Mouse (Mus musculus): ENCODE results near the gene Eif4g3. TPM values are rescaled to one million over a fixed set of nuclear protein-coding genes. Genes with fewer than 3 reads are reported as not detected.

Gene Eif4g3
- polyA plus RNA-seq, 1 experiment from 2014 or later, result 56.9 TPM

DNA sequence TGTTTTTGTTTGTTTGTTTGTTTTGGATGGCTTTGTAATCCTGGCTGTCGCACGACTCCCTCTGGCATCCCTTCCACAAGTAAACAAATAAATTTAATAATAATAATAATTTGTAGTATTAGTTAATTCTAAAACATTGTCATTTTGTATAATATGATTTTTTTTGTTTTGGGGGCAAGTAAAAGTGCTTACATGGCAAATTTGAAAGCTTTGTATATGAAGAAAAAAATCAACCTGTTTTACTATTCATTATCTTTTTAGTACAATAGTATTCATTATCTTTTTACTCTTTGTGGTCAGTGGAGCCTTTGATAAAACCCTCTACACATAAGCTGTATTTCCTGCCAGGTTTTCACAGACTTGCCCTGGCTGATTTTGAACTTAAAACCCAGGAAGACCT is 29.9 kb downstream of the Eif4g3 start:
- DNase-seq (ENCODE audit: low spot score) (no peak), ATAC-seq (ENCODE audit: low FRiP score) (no peak)
- WGBS, result 94% methylated on average over 2 of the region's 2 CpGs
- Histone ChIP-seq H3K4me2 (replicated peaks; ENCODE audit: low read depth, low read length) (no peak overlapping the region), H3K36me3 (ENCODE audit: control insufficient read depth, insufficient read depth, low read length) (no peaks in the 10 kb centered on the region; the same call in 1 of the 2 replicates), H3K9me3 (ENCODE audit: control insufficient read depth, low read length) (no peaks in the 10 kb centered on the region), H3K27me3 (ENCODE audit: control insufficient read depth, insufficient read depth, low read length) (no peaks in the 10 kb centered on the region), H3K4me1 (replicated peaks; ENCODE audit: control insufficient read depth, insufficient read depth, low read length) (no peaks in the 10 kb centered on the region), H3K9ac (ENCODE audit: low read depth, low read length) (no peak overlapping the region), H3K4me3 (ENCODE audit: low read depth, low read length) (no peak overlapping the region), H3K27ac (ENCODE audit: low read depth, low read length) (no peak overlapping the region)

DNA sequence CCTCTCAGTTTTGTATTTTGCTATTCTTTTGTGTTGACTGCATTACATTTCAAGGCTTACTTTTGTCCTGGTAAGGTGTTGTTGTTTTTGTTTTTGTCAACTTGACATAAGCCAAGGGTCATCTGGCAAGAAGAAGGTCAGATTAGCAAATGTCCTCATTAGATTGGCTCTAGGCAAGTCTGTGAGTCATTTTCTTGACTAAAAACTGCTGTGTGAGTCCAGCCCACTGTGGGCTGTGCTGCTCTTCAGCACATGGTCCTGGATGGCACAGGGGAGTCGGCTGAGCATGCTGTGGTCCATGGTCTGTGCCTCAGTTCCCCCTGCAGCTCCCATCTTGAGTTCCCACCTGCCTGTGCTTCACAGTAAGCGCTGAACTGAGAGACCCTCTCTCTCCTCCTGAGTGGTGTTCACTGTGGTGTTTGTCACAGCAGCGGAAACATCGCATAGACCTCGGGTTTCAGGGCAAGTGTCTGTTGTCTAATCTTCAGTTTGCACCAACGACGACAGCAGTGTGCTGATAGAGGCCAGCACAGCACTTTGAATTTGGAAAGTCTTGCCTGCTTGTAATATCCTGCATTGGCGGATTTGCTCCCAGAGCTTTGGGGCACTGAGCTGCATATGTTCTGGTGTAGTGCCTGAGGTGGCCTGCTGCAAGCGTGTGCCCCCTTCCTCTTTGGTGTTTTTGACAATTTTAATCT is 30.7 kb downstream of the Eif4g3 start:
- Histone ChIP-seq H3K9ac (ENCODE audit: low read depth, low read length) (no peak overlapping the region), H3K36me3 (ENCODE audit: control insufficient read depth, insufficient read depth, low read length) (no peaks in the 10 kb centered on the region; the same call in 1 of the 2 replicates), H3K9me3 (ENCODE audit: control insufficient read depth, low read length) (no peaks in the 10 kb centered on the region), H3K4me1 (replicated peaks; ENCODE audit: control insufficient read depth, insufficient read depth, low read length) (no peaks in the 10 kb centered on the region), H3K27ac (ENCODE audit: low read depth, low read length) (no peak overlapping the region), H3K4me2 (replicated peaks; ENCODE audit: low read depth, low read length) (no peak overlapping the region), H3K27me3 (ENCODE audit: control insufficient read depth, insufficient read depth, low read length) (no peaks in the 10 kb centered on the region), H3K4me3 (ENCODE audit: low read depth, low read length) (no peak overlapping the region)
- 93% methylated on average over 9 of the region's 9 CpGs for WGBS
- DNase-seq (ENCODE audit: low spot score), result no peak
- no peak for ATAC-seq (ENCODE audit: low FRiP score)

- Histone ChIP-seq H3K27ac (ENCODE audit: low read depth, low read length) (no peak overlapping the region), H3K36me3 (ENCODE audit: control insufficient read depth, insufficient read depth, low read length) (no peaks in the 10 kb centered on the region; the same call in 1 of the 2 replicates), H3K27me3 (ENCODE audit: control insufficient read depth, insufficient read depth, low read length) (no peaks in the 10 kb centered on the region), H3K4me1 (replicated peaks; ENCODE audit: control insufficient read depth, insufficient read depth, low read length) (no peaks in the 10 kb centered on the region), H3K9ac (ENCODE audit: low read depth, low read length) (no peak overlapping the region), H3K9me3 (ENCODE audit: control insufficient read depth, low read length) (no peaks in the 10 kb centered on the region), H3K4me2 (replicated peaks; ENCODE audit: low read depth, low read length) (no peak overlapping the region), H3K4me3 (ENCODE audit: low read depth, low read length) (no peak overlapping the region)
- 94% methylated on average over 6 of the region's 6 CpGs for WGBS
- no peak for ATAC-seq (ENCODE audit: low FRiP score)
- DNase-seq (ENCODE audit: low spot score), result no peak
These were observed 36.3 kb downstream of the Eif4g3 start for GRCm38 (mm10) chr4:138029168-138029567.

- Histone ChIP-seq H3K27ac (ENCODE audit: low read depth, low read length) (no peak overlapping the region), H3K4me2 (replicated peaks; ENCODE audit: low read depth, low read length) (no peak overlapping the region), H3K27me3 (ENCODE audit: control insufficient read depth, insufficient read depth, low read length) (no peaks in the 10 kb centered on the region), H3K9ac (ENCODE audit: low read depth, low read length) (no peak overlapping the region), H3K9me3 (ENCODE audit: control insufficient read depth, low read length) (no peaks in the 10 kb centered on the region), H3K36me3 (ENCODE audit: control insufficient read depth, insufficient read depth, low read length) (no peaks in the 10 kb centered on the region), H3K4me3 (ENCODE audit: low read depth, low read length) (no peak overlapping the region), H3K4me1 (replicated peaks; ENCODE audit: control insufficient read depth, insufficient read depth, low read length) (no peaks in the 10 kb centered on the region; the same call in 1 of the 2 replicates)
- DNase-seq (ENCODE audit: low spot score) (no peak), ATAC-seq (ENCODE audit: low FRiP score) (no peak)
- WGBS, result 96% methylated on average over 10 of the region's 10 CpGs
These were observed 39.0 kb downstream of the Eif4g3 start for GRCm38 (mm10) chr4:138031828-138032227.

GRCm38 (mm10) chr4:138033871-138034270 is 41.0 kb downstream of the Eif4g3 start:
- Histone ChIP-seq H3K4me3 (ENCODE audit: low read depth, low read length) (no peak overlapping the region), H3K27ac (ENCODE audit: low read depth, low read length) (no peak overlapping the region), H3K4me1 (replicated peaks; ENCODE audit: control insufficient read depth, insufficient read depth, low read length) (peaks cover 2% of the 10 kb centered on the region; the same call in 1 of the 2 replicates), H3K9ac (ENCODE audit: low read depth, low read length) (no peak overlapping the region), H3K4me2 (replicated peaks; ENCODE audit: low read depth, low read length) (no peak overlapping the region), H3K27me3 (ENCODE audit: control insufficient read depth, insufficient read depth, low read length) (no peaks in the 10 kb centered on the region), H3K36me3 (ENCODE audit: control insufficient read depth, insufficient read depth, low read length) (no peaks in the 10 kb centered on the region), H3K9me3 (ENCODE audit: control insufficient read depth, low read length) (no peaks in the 10 kb centered on the region)
- no peak for ATAC-seq (ENCODE audit: low FRiP score)
- no peak for DNase-seq (ENCODE audit: low spot score)
- WGBS, result 83% methylated on average over 4 of the region's 4 CpGs

DNA sequence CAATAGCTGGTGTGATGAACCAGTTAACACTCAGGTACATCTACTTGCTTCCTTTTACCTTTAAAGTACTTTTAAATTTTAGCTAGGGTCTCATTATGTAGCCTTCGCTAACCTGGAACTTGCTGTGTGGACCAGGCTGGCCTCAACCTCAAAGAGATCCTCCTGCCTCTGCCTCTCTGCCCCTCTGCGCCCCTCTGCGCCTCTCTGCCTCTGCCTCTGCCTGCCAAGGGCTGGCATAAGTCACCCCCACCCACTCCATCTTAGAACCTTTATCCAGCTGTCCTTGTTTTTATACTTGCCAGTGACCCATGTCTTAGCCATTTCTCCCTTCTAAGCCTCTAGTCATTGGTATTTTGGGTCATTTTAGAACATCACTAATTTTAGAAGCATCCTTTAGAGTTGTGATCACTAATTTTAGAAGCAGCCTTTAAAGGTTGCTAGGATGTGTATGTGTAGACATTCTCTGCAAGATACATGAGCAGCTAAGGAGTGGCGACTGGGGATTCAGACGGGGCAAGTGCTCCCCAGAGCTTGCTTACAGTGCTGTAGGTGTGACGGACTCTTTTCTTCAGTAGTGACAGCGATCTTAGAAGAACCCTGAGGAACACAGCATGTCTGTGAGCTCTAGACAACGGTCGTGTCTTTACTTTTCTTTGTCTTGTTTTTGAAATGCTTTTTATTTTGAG is 42.8 kb downstream of the Eif4g3 start:
- Histone ChIP-seq H3K36me3 (ENCODE audit: control insufficient read depth, insufficient read depth, low read length) (no peaks in the 10 kb centered on the region), H3K9ac (ENCODE audit: low read depth, low read length) (no peak overlapping the region), H3K27me3 (ENCODE audit: control insufficient read depth, insufficient read depth, low read length) (no peaks in the 10 kb centered on the region), H3K4me2 (replicated peaks; ENCODE audit: low read depth, low read length) (no peak overlapping the region), H3K4me3 (ENCODE audit: low read depth, low read length) (no peak overlapping the region), H3K4me1 (replicated peaks; ENCODE audit: control insufficient read depth, insufficient read depth, low read length) (peaks cover 2% of the 10 kb centered on the region; the same call in 1 of the 2 replicates), H3K9me3 (ENCODE audit: control insufficient read depth, low read length) (no peaks in the 10 kb centered on the region), H3K27ac (ENCODE audit: low read depth, low read length) (no peak overlapping the region)
- WGBS, result 85% methylated on average over 9 of the region's 9 CpGs
- DNase-seq (ENCODE audit: low spot score) (no peak), ATAC-seq (ENCODE audit: low FRiP score) (no peak)

GRCm38 (mm10) chr4:138037110-138037509 is 44.3 kb downstream of the Eif4g3 start:
- no peaks in the 10 kb centered on the region for H3K36me3 ChIP-seq (ENCODE audit: control insufficient read depth, insufficient read depth, low read length)

DNA sequence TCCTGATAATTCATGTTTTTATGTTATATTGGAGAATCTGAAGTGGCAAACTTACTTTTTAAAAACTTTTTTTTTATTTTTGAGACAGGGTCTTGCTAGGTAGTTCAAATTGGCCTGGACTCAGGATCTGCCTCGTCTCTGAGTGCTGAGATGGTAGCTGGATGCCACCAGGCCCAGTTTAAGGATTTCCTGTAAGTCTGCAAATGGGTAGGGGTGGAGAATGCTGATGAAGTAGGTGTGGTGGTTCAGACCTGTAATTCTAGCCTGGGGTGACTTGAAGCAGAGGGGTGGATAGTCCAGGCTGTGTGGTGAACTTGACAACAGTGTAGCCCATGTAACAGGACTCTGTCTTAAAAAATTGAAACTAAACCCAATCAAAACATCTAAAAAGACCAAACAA is 45.1 kb downstream of the Eif4g3 start:
- 85% methylated on average over 1 of the region's 1 CpGs for WGBS

More at GRCm38 (mm10) chr4:138037110-138037509, 44.3 kb downstream of the Eif4g3 start:
- Histone ChIP-seq H3K4me1 (replicated peaks; ENCODE audit: control insufficient read depth, insufficient read depth, low read length) (peaks cover 2% of the 10 kb centered on the region; the same call in 1 of the 2 replicates), H3K4me3 (ENCODE audit: low read depth, low read length) (no peak overlapping the region), H3K9me3 (ENCODE audit: control insufficient read depth, low read length) (no peaks in the 10 kb centered on the region), H3K9ac (ENCODE audit: low read depth, low read length) (no peak overlapping the region; the same call in 1 of the 2 replicates), H3K4me2 (replicated peaks; ENCODE audit: low read depth, low read length) (no peak overlapping the region), H3K27ac (ENCODE audit: low read depth, low read length) (peak overlapping the region; percentile 47; the same call in 1 of the 2 replicates), H3K27me3 (ENCODE audit: control insufficient read depth, insufficient read depth, low read length) (no peaks in the 10 kb centered on the region)
- 29% methylated on average over 8 of the region's 8 CpGs for WGBS
- DNase-seq (ENCODE audit: low spot score) (no peak), ATAC-seq (ENCODE audit: low FRiP score) (no peak)

More for the DNA sequence above, 45.1 kb downstream of the Eif4g3 start:
- ATAC-seq (ENCODE audit: low FRiP score) (no peak), DNase-seq (ENCODE audit: low spot score) (no peak)
- H3K4me1 ChIP-seq (replicated peaks; ENCODE audit: control insufficient read depth, insufficient read depth, low read length), result peaks cover 2% of the 10 kb centered on the region; the same call in 1 of the 2 replicates
- no peak overlapping the region for H3K9ac ChIP-seq (ENCODE audit: low read depth, low read length)
- H3K4me3 ChIP-seq (ENCODE audit: low read depth, low read length), result no peak overlapping the region
- H3K36me3 ChIP-seq (ENCODE audit: control insufficient read depth, insufficient read depth, low read length), result no peaks in the 10 kb centered on the region
- no peak overlapping the region for H3K27ac ChIP-seq (ENCODE audit: low read depth, low read length)
- no peak overlapping the region for H3K4me2 ChIP-seq (replicated peaks; ENCODE audit: low read depth, low read length)
- no peaks in the 10 kb centered on the region for H3K9me3 ChIP-seq (ENCODE audit: control insufficient read depth, low read length)
- no peaks in the 10 kb centered on the region for H3K27me3 ChIP-seq (ENCODE audit: control insufficient read depth, insufficient read depth, low read length)

All from hindbrain, embryonic 11.5 days (tissue).